Mouse (Mus musculus) intestine, embryonic 15.5 days (tissue): ENCODE data around the gene Cpeb3. TPM values are rescaled to one million over a fixed set of nuclear protein-coding genes. Genes with fewer than 3 reads are reported as not detected.
"Not testable (repeated sequence)": the region's sequence is repeated elsewhere in the genome, so short reads cannot be mapped to it uniquely, and the experiment has no call there.

ENCODE experiments used
- ATAC-seq: fragments of 200-750 bp; cut with Nextera tagmentation; 2 replicates; pipeline ENCODE4 v1.8.0; 2017; ENCODE audit warnings: moderate TSS enrichment, moderate library complexity
- H3K27ac ChIP-seq: fragments of 300-500 bp; sonication (generic); 2 replicates; pipeline ENCODE4 v1.5.1; 2015; ENCODE audit warnings: mild to moderate bottlenecking, inconsistent platforms
- H3K27me3 ChIP-seq: fragments of 300-500 bp; sonication (generic); replicated peaks from 2 replicates; pipeline ENCODE4 v1.6.1; 2015; ENCODE audit warnings: inconsistent platforms
- H3K36me3 ChIP-seq: fragments of 300-500 bp; sonication (generic); 2 replicates; pipeline ENCODE4 v1.6.1; 2015; ENCODE audit warnings: inconsistent platforms
- H3K4me1 ChIP-seq: fragments of 300-500 bp; sonication (generic); replicated peaks from 2 replicates; pipeline ENCODE4 v1.6.1; 2015; ENCODE audit warnings: inconsistent platforms
- H3K4me2 ChIP-seq: fragments of 300-500 bp; sonication (generic); replicated peaks from 2 replicates; pipeline ENCODE4 v1.6.1; 2015; ENCODE audit warnings: mild to moderate bottlenecking, inconsistent platforms
- H3K4me3 ChIP-seq: fragments of 300-500 bp; sonication (generic); replicated peaks from 2 replicates; pipeline ENCODE4 v1.5.1; 2015; ENCODE audit warnings: inconsistent platforms
- H3K9ac ChIP-seq: fragments of 300-500 bp; sonication (generic); 2 replicates; pipeline ENCODE4 v1.6.1; 2015; ENCODE audit warnings: inconsistent platforms
- H3K9me3 ChIP-seq: fragments of 300-500 bp; sonication (generic); 2 replicates; pipeline ENCODE4 v1.6.1; 2016; ENCODE audit warnings: inconsistent platforms
- WGBS: fragments of 180-500 bp; shearing (Covaris S2); methylation state at CpG from one replicate; pipeline ENCODE4 v1.1.7; 2015; 5-methylcytosine and 5-hydroxymethylcytosine counted together
- polyA plus RNA-seq: library from polyadenylated mRNA; unstranded; fragments of >200 nt; fragmentation: Nextera tagmentation; extraction: Ambion mirVana; gene quantifications from 2 replicates; pipeline ENCODE4 v1.2.1, GENCODE M21; 2015

Gene Cpeb3
- polyA plus RNA-seq, 1 experiment from 2014 or later: 0.85 TPM

- ATAC-seq: peak; percentile 59
- Histone ChIP-seq H3K27ac (peak overlapping the region; percentile 54; the same call in 1 of the 2 replicates), H3K9me3 (no peaks in the 10 kb centered on the region), H3K4me2 (peak overlapping the region; percentile 100), H3K4me3 (peak overlapping the region; percentile 69), H3K4me1 (peaks cover 9% of the 10 kb centered on the region), H3K36me3 (no peaks in the 10 kb centered on the region), H3K9ac (peak overlapping the region; percentile 55), H3K27me3 (peaks cover 6% of the 10 kb centered on the region; the same call in 1 of the 2 replicates)
- WGBS: under 1% methylated on average over 70 of the region's 70 CpGs
These were observed 34.2 kb downstream of the Cpeb3 start for GRCm38 (mm10) chr19:37174116-37174715.

- peaks cover 9% of the 10 kb centered on the region for H3K4me1 ChIP-seq
- H3K27ac ChIP-seq: no peak overlapping the region
- no peaks in the 10 kb centered on the region for H3K36me3 ChIP-seq
- peak overlapping the region; percentile 55 for H3K9ac ChIP-seq
- ATAC-seq: peak; percentile 8; the same call in 1 of the 2 replicates
- peaks cover 6% of the 10 kb centered on the region; the same call in 1 of the 2 replicates for H3K27me3 ChIP-seq
- peak overlapping the region; percentile 100 for H3K4me2 ChIP-seq
- no peaks in the 10 kb centered on the region for H3K9me3 ChIP-seq
- 31% methylated on average over 20 of the region's 20 CpGs for WGBS
- peak overlapping the region; percentile 69 for H3K4me3 ChIP-seq
These were observed 34.9 kb downstream of the Cpeb3 start for GRCm38 (mm10) chr19:37173331-37174115.

- Histone ChIP-seq H3K36me3 (no peaks in the 10 kb centered on the region), H3K4me1 (peaks cover 9% of the 10 kb centered on the region), H3K27me3 (peaks cover 6% of the 10 kb centered on the region; the same call in 1 of the 2 replicates), H3K4me3 (no peak overlapping the region), H3K9me3 (no peaks in the 10 kb centered on the region), H3K9ac (no peak overlapping the region), H3K4me2 (no peak overlapping the region), H3K27ac (no peak overlapping the region)
- WGBS: 81% methylated on average over 11 of the region's 11 CpGs
- ATAC-seq: no peak
These were observed 35.8 kb downstream of the Cpeb3 start for GRCm38 (mm10) chr19:37172566-37173130.

DNA sequence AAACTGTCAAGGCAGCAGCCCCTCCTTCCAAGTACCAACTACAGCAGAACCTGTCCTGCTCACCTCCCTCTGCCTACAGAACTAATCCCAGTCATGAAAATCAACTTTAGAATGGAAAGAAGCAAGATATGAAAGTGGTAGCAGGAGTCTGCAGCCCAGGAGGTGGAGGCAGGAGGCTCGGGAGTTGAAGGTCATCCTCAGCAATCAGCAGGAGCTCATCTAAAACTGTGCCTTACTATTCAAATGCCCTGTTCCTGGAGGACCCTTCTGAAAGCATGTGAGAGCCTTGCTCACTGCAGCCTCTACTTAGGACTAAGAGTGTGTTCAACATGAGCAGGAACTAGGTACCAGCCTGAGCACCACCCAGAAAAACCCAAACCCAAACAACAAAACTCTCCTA is 36.3 kb downstream of the Cpeb3 start:
- H3K9ac ChIP-seq: no peak overlapping the region
- H3K4me3 ChIP-seq: no peak overlapping the region
- H3K36me3 ChIP-seq: no peaks in the 10 kb centered on the region
- no peak for ATAC-seq
- H3K4me1 ChIP-seq: peaks cover 9% of the 10 kb centered on the region
- no peak overlapping the region for H3K27ac ChIP-seq
- peaks cover 6% of the 10 kb centered on the region; the same call in 1 of the 2 replicates for H3K27me3 ChIP-seq
- H3K4me2 ChIP-seq: no peak overlapping the region
- no peaks in the 10 kb centered on the region for H3K9me3 ChIP-seq
- 42% methylated on average over 1 of the region's 1 CpGs for WGBS

DNA sequence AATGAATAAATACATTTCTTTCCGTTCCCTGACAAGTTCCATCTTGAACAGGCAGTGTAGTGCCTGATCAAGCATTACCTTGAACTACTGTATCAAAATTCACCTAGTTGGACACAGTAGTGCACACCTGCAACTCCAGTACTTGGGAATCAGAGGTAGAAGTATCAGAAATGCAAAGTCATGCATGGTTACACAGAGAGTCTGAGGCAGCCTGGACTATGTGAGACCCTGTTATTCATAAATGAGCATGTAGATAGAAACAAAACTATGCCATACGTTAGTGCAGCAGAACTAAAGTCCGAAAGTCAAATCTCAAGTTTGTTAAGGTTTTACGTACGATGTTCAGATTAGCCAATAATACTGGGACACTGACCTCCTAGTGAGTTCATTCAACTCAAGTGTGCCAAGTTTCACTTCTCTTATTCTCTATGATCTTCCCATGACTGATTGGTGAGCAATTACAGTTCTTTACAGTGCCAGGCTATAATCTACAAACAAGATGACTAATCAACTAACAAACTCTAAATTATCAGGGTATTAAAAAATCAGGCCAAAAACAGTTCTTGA is 51.5 kb downstream of the Cpeb3 start:
- 83% methylated on average over 5 of the region's 5 CpGs for WGBS
- Histone ChIP-seq H3K4me2 (no peak overlapping the region), H3K27ac (no peak overlapping the region), H3K9me3 (no peaks in the 10 kb centered on the region), H3K27me3 (no peaks in the 10 kb centered on the region), H3K36me3 (no peaks in the 10 kb centered on the region), H3K4me3 (no peak overlapping the region), H3K4me1 (no peaks in the 10 kb centered on the region), H3K9ac (no peak overlapping the region)
- ATAC-seq: no peak

DNA sequence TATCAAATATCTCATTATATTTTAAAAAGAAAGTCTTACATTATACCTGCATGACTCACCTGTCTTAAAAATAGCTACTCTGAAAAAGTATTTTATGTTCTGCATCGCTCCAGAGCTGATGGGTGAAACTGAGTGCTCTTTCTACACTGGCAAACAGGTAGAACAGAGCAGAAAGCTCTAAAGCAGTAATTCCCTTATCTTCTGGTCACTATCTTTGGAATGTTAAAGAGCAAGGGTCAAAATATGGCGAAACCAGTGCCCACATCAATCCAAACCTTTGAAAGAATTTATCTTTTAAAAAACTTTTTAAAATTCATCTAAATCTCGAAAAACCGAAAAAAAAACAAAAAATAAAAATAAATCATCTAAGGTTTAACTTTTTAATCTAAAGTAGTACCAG is 52.4 kb downstream of the Cpeb3 start:
- Histone ChIP-seq H3K27me3 (no peaks in the 10 kb centered on the region), H3K9ac (no peak overlapping the region), H3K4me1 (no peaks in the 10 kb centered on the region), H3K4me3 (no peak overlapping the region), H3K27ac (no peak overlapping the region), H3K4me2 (no peak overlapping the region), H3K9me3 (no peaks in the 10 kb centered on the region), H3K36me3 (no peaks in the 10 kb centered on the region)
- WGBS: 73% methylated on average over 4 of the region's 4 CpGs
- no peak for ATAC-seq

- Histone ChIP-seq H3K4me1 (no peaks in the 10 kb centered on the region), H3K27ac (no peak overlapping the region), H3K27me3 (no peaks in the 10 kb centered on the region), H3K36me3 (no peaks in the 10 kb centered on the region), H3K9me3 (no peaks in the 10 kb centered on the region), H3K9ac (no peak overlapping the region), H3K4me3 (no peak overlapping the region), H3K4me2 (no peak overlapping the region)
- WGBS: 68% methylated on average over 4 of the region's 4 CpGs
- no peak for ATAC-seq
These were observed 61.3 kb downstream of the Cpeb3 start for GRCm38 (mm10) chr19:37147145-37147544.

DNA sequence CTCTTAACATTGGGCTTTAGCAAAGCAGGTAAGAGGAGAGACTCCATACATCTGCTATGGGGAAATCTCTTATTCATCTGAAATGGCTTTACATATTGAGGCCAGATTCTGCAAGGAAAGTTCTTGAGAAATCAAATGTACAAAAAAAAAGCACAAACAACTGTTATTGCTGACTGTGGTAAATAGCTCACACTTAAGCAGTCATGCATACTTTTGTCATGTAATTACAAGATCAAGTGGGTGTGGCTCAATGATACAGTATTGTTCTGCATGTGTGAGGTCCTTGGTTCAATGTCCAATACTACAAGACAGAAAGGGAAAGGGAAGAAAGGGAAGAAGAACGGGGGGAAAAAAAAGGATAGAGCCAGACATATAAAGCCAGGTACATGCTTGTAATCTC is 62.6 kb downstream of the Cpeb3 start:
- Histone ChIP-seq H3K27ac (no peak overlapping the region), H3K36me3 (no peaks in the 10 kb centered on the region), H3K4me2 (no peak overlapping the region), H3K9me3 (no peaks in the 10 kb centered on the region), H3K4me1 (no peaks in the 10 kb centered on the region), H3K9ac (no peak overlapping the region), H3K27me3 (no peaks in the 10 kb centered on the region), H3K4me3 (no peak overlapping the region)
- WGBS: 83% methylated on average over 1 of the region's 1 CpGs
- no peak for ATAC-seq

- no peak overlapping the region for H3K27ac ChIP-seq
- no peaks in the 10 kb centered on the region for H3K4me1 ChIP-seq
- H3K36me3 ChIP-seq: no peaks in the 10 kb centered on the region
- 88% methylated on average over 5 of the region's 5 CpGs for WGBS
- H3K9me3 ChIP-seq: no peaks in the 10 kb centered on the region
- no peak for ATAC-seq
- no peak overlapping the region for H3K9ac ChIP-seq
- no peak overlapping the region for H3K4me3 ChIP-seq
- no peaks in the 10 kb centered on the region for H3K27me3 ChIP-seq
- no peak overlapping the region for H3K4me2 ChIP-seq
These were observed 63.0 kb downstream of the Cpeb3 start for GRCm38 (mm10) chr19:37145401-37145800.

DNA sequence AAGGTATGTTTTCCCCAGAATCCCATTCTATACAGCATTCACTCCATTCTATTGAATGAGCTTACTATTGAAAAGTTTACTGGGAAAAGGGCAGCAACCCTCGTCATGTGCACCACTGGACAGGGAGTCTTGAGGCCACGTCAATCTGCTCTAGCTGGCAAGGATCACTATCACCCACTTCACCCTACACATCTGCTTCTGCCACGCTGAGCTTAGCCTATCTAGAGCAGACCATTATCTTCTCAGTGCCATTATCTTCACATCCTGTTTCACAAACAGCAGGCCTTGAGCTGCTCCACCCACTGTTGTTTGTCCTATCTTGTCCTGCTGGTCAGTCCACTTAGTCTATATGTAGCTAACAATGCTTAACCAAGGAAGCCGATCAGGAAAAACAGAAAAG is 66.8 kb downstream of the Cpeb3 start:
- Histone ChIP-seq H3K4me2 (no peak overlapping the region), H3K27me3 (no peaks in the 10 kb centered on the region), H3K4me3 (no peak overlapping the region), H3K9me3 (no peaks in the 10 kb centered on the region), H3K27ac (no peak overlapping the region), H3K36me3 (no peaks in the 10 kb centered on the region), H3K9ac (no peak overlapping the region), H3K4me1 (no peaks in the 10 kb centered on the region)
- ATAC-seq: no peak
- 64% methylated on average over 4 of the region's 4 CpGs for WGBS

- no peaks in the 10 kb centered on the region for H3K27me3 ChIP-seq
- no peak for ATAC-seq
- H3K4me1 ChIP-seq: no peaks in the 10 kb centered on the region
- 34% methylated on average over 2 of the region's 2 CpGs for WGBS
- no peak overlapping the region for H3K27ac ChIP-seq
- H3K36me3 ChIP-seq: no peaks in the 10 kb centered on the region
- H3K4me2 ChIP-seq: no peak overlapping the region
- no peak overlapping the region for H3K4me3 ChIP-seq
- no peaks in the 10 kb centered on the region for H3K9me3 ChIP-seq
- H3K9ac ChIP-seq: no peak overlapping the region
These were observed 71.3 kb downstream of the Cpeb3 start for GRCm38 (mm10) chr19:37137133-37137532.

- H3K27me3 ChIP-seq, H3K36me3 ChIP-seq, H3K27ac ChIP-seq, H3K9ac ChIP-seq, ATAC-seq, H3K4me3 ChIP-seq, H3K4me1 ChIP-seq, H3K4me2 ChIP-seq, H3K9me3 ChIP-seq: not testable (repeated sequence)
- 88% methylated on average over 2 of the region's 2 CpGs for WGBS
These were observed 72.9 kb downstream of the Cpeb3 start for GRCm38 (mm10) chr19:37135459-37135858.
